Mouse (Mus musculus): ENCODE results near the gene Sema4d. TPM values are rescaled to one million over a fixed set of nuclear protein-coding genes. Genes with fewer than 3 reads are reported as not detected.
A peak's percentile ranks its signal among the peaks of the same experiment; 100 is the strongest.

Gene Sema4d
- polyA plus RNA-seq, 1 experiment from 2014 or later, result 6.7 TPM

- Histone ChIP-seq H3K4me1 (replicated peaks; ENCODE audit: control insufficient read depth, insufficient read depth) (no peaks in the 10 kb centered on the region), H3K4me3 (ENCODE audit: low read depth, low read length) (no peak overlapping the region), H3K27me3 (ENCODE audit: control insufficient read depth, insufficient read depth, low read length) (no peaks in the 10 kb centered on the region), H3K4me2 (replicated peaks; ENCODE audit: low read depth) (peak overlapping the region; percentile 20), H3K27ac (replicated peaks) (peak overlapping the region; percentile 13; the same call in 1 of the 2 replicates), H3K9ac (ENCODE audit: low read length) (no peak overlapping the region; the same call in 1 of the 2 replicates), H3K36me3 (ENCODE audit: control insufficient read depth, insufficient read depth, low read length) (no peaks in the 10 kb centered on the region; the same call in 1 of the 2 replicates), H3K9me3 (ENCODE audit: control insufficient read depth, low read length) (no peaks in the 10 kb centered on the region)
- TF ChIP-seq CTCF (IDR thresholded peaks at IDR 0.05; ENCODE audit: low read depth), result no peak
- TF ChIP-seq EP300 (optimal IDR thresholded peaks at IDR 0.05), result no peak
- WGBS, result 46% methylated on average over 22 of the region's 22 CpGs
- DNase-seq (ENCODE audit: low spot score) (no peak), ATAC-seq (ENCODE audit: low FRiP score, low TSS enrichment) (no peak)
These were observed 87.4 kb downstream of the Sema4d start for GRCm38 (mm10) chr13:51705882-51706854.

- ATAC-seq (ENCODE audit: low FRiP score, low TSS enrichment), result no peak
- Histone ChIP-seq H3K27ac (replicated peaks) (no peak overlapping the region), H3K9ac (ENCODE audit: low read length) (no peak overlapping the region), H3K4me2 (replicated peaks; ENCODE audit: low read depth) (no peak overlapping the region), H3K4me1 (replicated peaks; ENCODE audit: control insufficient read depth, insufficient read depth) (no peaks in the 10 kb centered on the region), H3K36me3 (ENCODE audit: control insufficient read depth, insufficient read depth, low read length) (no peaks in the 10 kb centered on the region; the same call in 1 of the 2 replicates), H3K4me3 (ENCODE audit: low read depth, low read length) (no peak overlapping the region), H3K9me3 (ENCODE audit: control insufficient read depth, low read length) (no peaks in the 10 kb centered on the region), H3K27me3 (ENCODE audit: control insufficient read depth, insufficient read depth, low read length) (no peaks in the 10 kb centered on the region)
- TF ChIP-seq CTCF (IDR thresholded peaks at IDR 0.05; ENCODE audit: low read depth) (no peak), EP300 (optimal IDR thresholded peaks at IDR 0.05) (no peak)
- WGBS, result 86% methylated on average over 5 of the region's 5 CpGs
- DNase-seq (ENCODE audit: low spot score), result no peak
These were observed 89.7 kb downstream of the Sema4d start for GRCm38 (mm10) chr13:51703893-51704292.

- Histone ChIP-seq H3K9me3 (ENCODE audit: control insufficient read depth, low read length) (no peaks in the 10 kb centered on the region), H3K27me3 (ENCODE audit: control insufficient read depth, insufficient read depth, low read length) (no peaks in the 10 kb centered on the region), H3K9ac (ENCODE audit: low read length) (no peak overlapping the region), H3K4me1 (replicated peaks; ENCODE audit: control insufficient read depth, insufficient read depth) (no peaks in the 10 kb centered on the region), H3K27ac (replicated peaks) (no peak overlapping the region), H3K4me2 (replicated peaks; ENCODE audit: low read depth) (no peak overlapping the region), H3K36me3 (ENCODE audit: control insufficient read depth, insufficient read depth, low read length) (no peaks in the 10 kb centered on the region; the same call in 1 of the 2 replicates), H3K4me3 (ENCODE audit: low read depth, low read length) (no peak overlapping the region)
- no peak for TF ChIP-seq CTCF (IDR thresholded peaks at IDR 0.05; ENCODE audit: low read depth)
- no peak for TF ChIP-seq EP300 (optimal IDR thresholded peaks at IDR 0.05)
- WGBS, result 70% methylated on average over 3 of the region's 3 CpGs
- no peak for DNase-seq (ENCODE audit: low spot score)
- ATAC-seq (ENCODE audit: low FRiP score, low TSS enrichment), result no peak
These were observed 95.2 kb downstream of the Sema4d start for GRCm38 (mm10) chr13:51698318-51698717.

GRCm38 (mm10) chr13:51697897-51698296, 95.7 kb downstream of the Sema4d start:
- Histone ChIP-seq H3K9ac (ENCODE audit: low read length) (no peak overlapping the region), H3K36me3 (ENCODE audit: control insufficient read depth, insufficient read depth, low read length) (no peaks in the 10 kb centered on the region; the same call in 1 of the 2 replicates), H3K27ac (replicated peaks) (no peak overlapping the region), H3K27me3 (ENCODE audit: control insufficient read depth, insufficient read depth, low read length) (no peaks in the 10 kb centered on the region), H3K4me3 (ENCODE audit: low read depth, low read length) (no peak overlapping the region), H3K4me2 (replicated peaks; ENCODE audit: low read depth) (no peak overlapping the region), H3K9me3 (ENCODE audit: control insufficient read depth, low read length) (no peaks in the 10 kb centered on the region), H3K4me1 (replicated peaks; ENCODE audit: control insufficient read depth, insufficient read depth) (no peaks in the 10 kb centered on the region)
- WGBS, result 56% methylated on average over 4 of the region's 4 CpGs
- 0 out of 2 replicates have a peak, but pooled peaks have one; percentile 3 for ATAC-seq (ENCODE audit: low FRiP score, low TSS enrichment)
- TF ChIP-seq EP300 (optimal IDR thresholded peaks at IDR 0.05) (no peak), CTCF (IDR thresholded peaks at IDR 0.05; ENCODE audit: low read depth) (no peak)
- no peak for DNase-seq (ENCODE audit: low spot score)

- no peak for TF ChIP-seq EP300 (optimal IDR thresholded peaks at IDR 0.05)
- TF ChIP-seq CTCF (IDR thresholded peaks at IDR 0.05; ENCODE audit: low read depth), result no peak
- 52% methylated on average over 6 of the region's 6 CpGs for WGBS
These were observed 96.1 kb downstream of the Sema4d start for GRCm38 (mm10) chr13:51697455-51697854.

DNA sequence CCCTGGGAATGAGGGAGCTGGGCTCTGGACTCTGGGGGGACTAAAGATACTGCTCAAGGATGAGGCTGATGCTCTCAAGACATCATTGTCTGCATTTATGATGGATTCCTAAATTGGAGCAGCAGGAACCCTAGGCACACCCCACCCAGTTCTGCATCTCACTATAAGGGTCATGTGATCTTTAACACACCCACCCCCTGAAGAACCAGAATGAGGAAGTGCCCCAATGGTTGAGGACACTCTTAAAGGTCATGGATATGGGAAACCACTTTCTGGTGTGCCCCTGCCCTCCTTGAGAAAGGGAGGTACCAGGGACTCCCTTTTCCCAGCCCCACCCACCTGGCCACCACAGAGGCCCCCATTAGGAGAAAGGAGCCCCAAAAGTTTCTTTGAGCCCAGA, 97.1 kb downstream of the Sema4d start:
- Histone ChIP-seq H3K27me3 (ENCODE audit: control insufficient read depth, insufficient read depth, low read length) (no peaks in the 10 kb centered on the region), H3K4me2 (replicated peaks; ENCODE audit: low read depth) (no peak overlapping the region), H3K9ac (ENCODE audit: low read length) (no peak overlapping the region), H3K36me3 (ENCODE audit: control insufficient read depth, insufficient read depth, low read length) (no peaks in the 10 kb centered on the region; the same call in 1 of the 2 replicates), H3K4me3 (ENCODE audit: low read depth, low read length) (no peak overlapping the region), H3K4me1 (replicated peaks; ENCODE audit: control insufficient read depth, insufficient read depth) (no peaks in the 10 kb centered on the region), H3K27ac (replicated peaks) (no peak overlapping the region), H3K9me3 (ENCODE audit: control insufficient read depth, low read length) (no peaks in the 10 kb centered on the region)
- TF ChIP-seq EP300 (optimal IDR thresholded peaks at IDR 0.05) (no peak), CTCF (IDR thresholded peaks at IDR 0.05; ENCODE audit: low read depth) (no peak)
- no peak for ATAC-seq (ENCODE audit: low FRiP score, low TSS enrichment)
- no peak for DNase-seq (ENCODE audit: low spot score)

More at GRCm38 (mm10) chr13:51697455-51697854, 96.1 kb downstream of the Sema4d start:
- DNase-seq (ENCODE audit: low spot score) (peak; percentile 22), ATAC-seq (ENCODE audit: low FRiP score, low TSS enrichment) (peak; percentile 55)
- H3K4me3 ChIP-seq (ENCODE audit: low read depth, low read length), result no peak overlapping the region
- H3K4me2 ChIP-seq (replicated peaks; ENCODE audit: low read depth), result no peak overlapping the region
- H3K36me3 ChIP-seq (ENCODE audit: control insufficient read depth, insufficient read depth, low read length), result no peaks in the 10 kb centered on the region; the same call in 1 of the 2 replicates
- no peak overlapping the region for H3K9ac ChIP-seq (ENCODE audit: low read length)
- H3K27ac ChIP-seq (replicated peaks), result no peak overlapping the region
- no peaks in the 10 kb centered on the region for H3K9me3 ChIP-seq (ENCODE audit: control insufficient read depth, low read length)
- no peaks in the 10 kb centered on the region for H3K27me3 ChIP-seq (ENCODE audit: control insufficient read depth, insufficient read depth, low read length)
- no peaks in the 10 kb centered on the region for H3K4me1 ChIP-seq (replicated peaks; ENCODE audit: control insufficient read depth, insufficient read depth)
